Mouse (Mus musculus): ENCODE data around the gene Tagln2. TPM values are rescaled to one million over a fixed set of nuclear protein-coding genes. Genes with fewer than 3 reads are reported as not detected.

Gene Tagln2
- polyA plus RNA-seq, 1 experiment: 208 TPM

- WGBS: 8% methylated on average over 5 of the region's 5 CpGs
- no peak for DNase-seq (ENCODE audit: low read depth in 1 of 2, low spot score in 2 of 2)
- H3K36me3 ChIP-seq (ENCODE audit: control insufficient read depth, insufficient read depth, low read length): no peaks in the 10 kb centered on the region
- no peak overlapping the region for H3K27ac ChIP-seq (ENCODE audit: insufficient read depth, low read length)
- no peak for TF ChIP-seq POLR2A (IDR thresholded peaks at IDR 0.05; ENCODE audit: low read depth, low read length)
- peaks cover 36% of the 10 kb centered on the region; the same call in 1 of the 2 replicates for H3K4me1 ChIP-seq (ENCODE audit: control insufficient read depth, insufficient read depth, insufficient read length)
- H3K27me3 ChIP-seq (ENCODE audit: control insufficient read depth, insufficient read depth, low read length): no peaks in the 10 kb centered on the region
- no peak overlapping the region for H3K4me3 ChIP-seq (ENCODE audit: extremely low read depth, insufficient read depth, insufficient read length)
Measured at GRCm38 (mm10) chr1:172478020-172478419, 21.8 kb upstream of the Tagln2 start.

- no peak for DNase-seq (ENCODE audit: low read depth in 1 of 2, low spot score in 2 of 2)
- TF ChIP-seq CTCF (IDR thresholded peaks at IDR 0.05; ENCODE audit: extremely low read depth, insufficient read depth, insufficient read length, insufficient replicate concordance) (no peak), POLR2A (IDR thresholded peaks at IDR 0.05; ENCODE audit: low read depth, low read length) (no peak)
- H3K27ac ChIP-seq (ENCODE audit: insufficient read depth, low read length): no peak overlapping the region
- WGBS: 85% methylated on average over 4 of the region's 4 CpGs
- no peaks in the 10 kb centered on the region for H3K27me3 ChIP-seq (ENCODE audit: control insufficient read depth, insufficient read depth, low read length)
- peaks cover 19% of the 10 kb centered on the region; the same call in 1 of the 2 replicates for H3K4me1 ChIP-seq (ENCODE audit: control insufficient read depth, insufficient read depth, insufficient read length)
- no peaks in the 10 kb centered on the region for H3K36me3 ChIP-seq (ENCODE audit: control insufficient read depth, insufficient read depth, low read length)
- no peak overlapping the region for H3K4me3 ChIP-seq (ENCODE audit: extremely low read depth, insufficient read depth, insufficient read length)
Measured at GRCm38 (mm10) chr1:172480376-172480775, 19.5 kb upstream of the Tagln2 start.

GRCm38 (mm10) chr1:172481111-172481510 is 18.7 kb upstream of the Tagln2 start:
- Histone ChIP-seq H3K4me3 (ENCODE audit: extremely low read depth, insufficient read depth, insufficient read length) (no peak overlapping the region), H3K4me1 (ENCODE audit: control insufficient read depth, insufficient read depth, insufficient read length) (peaks cover 11% of the 10 kb centered on the region; the same call in 1 of the 2 replicates), H3K27me3 (ENCODE audit: control insufficient read depth, insufficient read depth, low read length) (no peaks in the 10 kb centered on the region), H3K36me3 (ENCODE audit: control insufficient read depth, insufficient read depth, low read length) (no peaks in the 10 kb centered on the region), H3K27ac (ENCODE audit: insufficient read depth, low read length) (no peak overlapping the region)
- no peak for DNase-seq (ENCODE audit: low read depth in 1 of 2, low spot score in 2 of 2)
- 28% methylated on average over 13 of the region's 13 CpGs for WGBS
- TF ChIP-seq CTCF (IDR thresholded peaks at IDR 0.05; ENCODE audit: extremely low read depth, insufficient read depth, insufficient read length, insufficient replicate concordance) (no peak), POLR2A (IDR thresholded peaks at IDR 0.05; ENCODE audit: low read depth, low read length) (no peak)

- under 1% methylated on average over 38 of the region's 38 CpGs for WGBS
- no peaks in the 10 kb centered on the region for H3K36me3 ChIP-seq (ENCODE audit: control insufficient read depth, insufficient read depth, low read length)
- no peaks in the 10 kb centered on the region for H3K27me3 ChIP-seq (ENCODE audit: control insufficient read depth, insufficient read depth, low read length)
- H3K4me1 ChIP-seq (ENCODE audit: control insufficient read depth, insufficient read depth, insufficient read length): peaks cover 7% of the 10 kb centered on the region; the same call in 1 of the 2 replicates
- peak; percentile 59 for TF ChIP-seq CTCF (IDR thresholded peaks at IDR 0.05; ENCODE audit: extremely low read depth, insufficient read depth, insufficient read length, insufficient replicate concordance)
- no peak for TF ChIP-seq POLR2A (IDR thresholded peaks at IDR 0.05; ENCODE audit: low read depth, low read length)
- peak; percentile 75 to 90 for DNase-seq (ENCODE audit: low read depth in 1 of 2, low spot score in 2 of 2)
- peak within 1 kb of the TSS; percentile 49 for H3K4me3 ChIP-seq (ENCODE audit: extremely low read depth, insufficient read depth, insufficient read length)
- H3K27ac ChIP-seq (ENCODE audit: insufficient read depth, low read length): no peak within 1 kb of the TSS
Measured at GRCm38 (mm10) chr1:172481540-172482280, 18.1 kb upstream of the Tagln2 start, which contains the start of gene Igsf9. TSS of gene Igsf9 (plus strand) at chr1:172481788.

GRCm38 (mm10) chr1:172482518-172483360 is 17.1 kb upstream of the Tagln2 start:
- Histone ChIP-seq H3K27ac (ENCODE audit: insufficient read depth, low read length) (no peak overlapping the region), H3K36me3 (ENCODE audit: control insufficient read depth, insufficient read depth, low read length) (no peaks in the 10 kb centered on the region), H3K4me3 (ENCODE audit: extremely low read depth, insufficient read depth, insufficient read length) (peak overlapping the region; percentile 49; the same call in 1 of the 2 replicates), H3K4me1 (ENCODE audit: control insufficient read depth, insufficient read depth, insufficient read length) (peaks cover 7% of the 10 kb centered on the region; the same call in 1 of the 2 replicates), H3K27me3 (ENCODE audit: control insufficient read depth, insufficient read depth, low read length) (no peaks in the 10 kb centered on the region)
- TF ChIP-seq CTCF (IDR thresholded peaks at IDR 0.05; ENCODE audit: extremely low read depth, insufficient read depth, insufficient read length, insufficient replicate concordance): no peak
- TF ChIP-seq POLR2A (IDR thresholded peaks at IDR 0.05; ENCODE audit: low read depth, low read length): no peak
- DNase-seq (ENCODE audit: low read depth in 1 of 2, low spot score in 2 of 2): no peak
- WGBS: 55% methylated on average over 12 of the region's 12 CpGs

GRCm38 (mm10) chr1:172483361-172483660 is 16.5 kb upstream of the Tagln2 start:
- H3K4me3 ChIP-seq (ENCODE audit: extremely low read depth, insufficient read depth, insufficient read length): no peak overlapping the region
- H3K36me3 ChIP-seq (ENCODE audit: control insufficient read depth, insufficient read depth, low read length): no peaks in the 10 kb centered on the region
- H3K27me3 ChIP-seq (ENCODE audit: control insufficient read depth, insufficient read depth, low read length): no peaks in the 10 kb centered on the region
- TF ChIP-seq CTCF (IDR thresholded peaks at IDR 0.05; ENCODE audit: extremely low read depth, insufficient read depth, insufficient read length, insufficient replicate concordance): no peak
- TF ChIP-seq POLR2A (IDR thresholded peaks at IDR 0.05; ENCODE audit: low read depth, low read length): no peak
- H3K27ac ChIP-seq (ENCODE audit: insufficient read depth, low read length): no peak overlapping the region
- H3K4me1 ChIP-seq (ENCODE audit: control insufficient read depth, insufficient read depth, insufficient read length): peaks cover 7% of the 10 kb centered on the region; the same call in 1 of the 2 replicates
- DNase-seq (ENCODE audit: low read depth in 1 of 2, low spot score in 2 of 2): no peak
- 90% methylated on average over 4 of the region's 4 CpGs for WGBS
